Mouse (Mus musculus) limb, embryonic 13.5 days (tissue): ENCODE results near the gene Pde4d. TPM values are rescaled to one million over a fixed set of nuclear protein-coding genes. Genes with fewer than 3 reads are reported as not detected.

Experiments used
- ATAC-seq: fragments of 200-750 bp; cut with Nextera tagmentation; 2 replicates; pipeline ENCODE4 v1.8.0; 2017; ENCODE audit warnings: low read depth, moderate number of reproducible peaks, moderate TSS enrichment; ENCODE audit not compliant: low FRiP score
- H3K27ac ChIP-seq: fragments of 300-500 bp; sonication (generic); 2 replicates; pipeline ENCODE4 v1.5.1; 2015; ENCODE audit warnings: inconsistent platforms, mild to moderate bottlenecking, moderate library complexity
- H3K27me3 ChIP-seq: fragments of 300-500 bp; sonication (generic); 2 replicates; pipeline ENCODE4 v1.6.1; 2015; ENCODE audit warnings: mild to moderate bottlenecking, inconsistent platforms
- H3K36me3 ChIP-seq: fragments of 300-500 bp; sonication (generic); 2 replicates; pipeline ENCODE4 v1.6.1; 2015; ENCODE audit warnings: inconsistent platforms, mild to moderate bottlenecking, moderate library complexity
- H3K4me1 ChIP-seq: fragments of 300-500 bp; sonication (generic); 2 replicates; pipeline ENCODE4 v1.6.1; 2015; ENCODE audit warnings: inconsistent platforms
- H3K4me2 ChIP-seq: fragments of 300-500 bp; sonication (generic); replicated peaks from 2 replicates; pipeline ENCODE4 v1.6.1; 2015; ENCODE audit warnings: inconsistent platforms, mild to moderate bottlenecking, moderate library complexity
- H3K4me3 ChIP-seq: fragments of 300-500 bp; sonication (generic); 2 replicates; pipeline ENCODE4 v1.5.1; 2015; ENCODE audit warnings: moderate library complexity, mild to moderate bottlenecking, inconsistent platforms
- H3K9ac ChIP-seq: fragments of 300-500 bp; sonication (generic); 2 replicates; pipeline ENCODE4 v1.6.1; 2015; ENCODE audit warnings: mild to moderate bottlenecking, inconsistent platforms
- H3K9me3 ChIP-seq: fragments of 300-500 bp; sonication (generic); 2 replicates; pipeline ENCODE4 v1.6.1; 2016; ENCODE audit warnings: inconsistent platforms
- WGBS: fragments of 180-500 bp; shearing (Covaris S2); methylation state at CpG from one replicate; pipeline ENCODE4 v1.1.7; 2015; 5-methylcytosine and 5-hydroxymethylcytosine counted together
- polyA plus RNA-seq: library from polyadenylated mRNA; unstranded; fragments of >200 nt; fragmentation: Nextera tagmentation; extraction: Ambion mirVana; gene quantifications from 2 replicates; pipeline ENCODE4 v1.2.1, GENCODE M21; 2015

Gene Pde4d
- polyA plus RNA-seq, 1 experiment from 2014 or later = 22.3 TPM

GRCm38 (mm10) chr13:109560261-109560660 is 1110.5 kb downstream of the Pde4d start:
- Histone ChIP-seq H3K4me3 (no peak overlapping the region), H3K27me3 (no peaks in the 10 kb centered on the region), H3K9ac (no peak overlapping the region), H3K36me3 (no peaks in the 10 kb centered on the region), H3K9me3 (no peaks in the 10 kb centered on the region), H3K4me1 (no peaks in the 10 kb centered on the region), H3K27ac (no peak overlapping the region), H3K4me2 (no peak overlapping the region)
- 88% methylated on average over 4 of the region's 4 CpGs for WGBS
- no peak for ATAC-seq

- Histone ChIP-seq H3K27me3 (no peaks in the 10 kb centered on the region), H3K4me2 (no peak overlapping the region), H3K9me3 (no peaks in the 10 kb centered on the region), H3K4me3 (no peak overlapping the region), H3K9ac (no peak overlapping the region), H3K36me3 (no peaks in the 10 kb centered on the region), H3K4me1 (no peaks in the 10 kb centered on the region), H3K27ac (no peak overlapping the region)
- no peak for ATAC-seq
- WGBS = 90% methylated on average over 20 of the region's 20 CpGs
Measured at GRCm38 (mm10) chr13:109568638-109569468, 1119.1 kb downstream of the Pde4d start.

- Histone ChIP-seq H3K4me2 (no peak overlapping the region), H3K27me3 (no peaks in the 10 kb centered on the region), H3K4me3 (no peak overlapping the region), H3K9me3 (no peaks in the 10 kb centered on the region), H3K36me3 (no peaks in the 10 kb centered on the region), H3K4me1 (no peaks in the 10 kb centered on the region), H3K27ac (no peak overlapping the region), H3K9ac (no peak overlapping the region)
- no peak for ATAC-seq
- WGBS = 76% methylated on average over 5 of the region's 5 CpGs
Measured at GRCm38 (mm10) chr13:109569491-109569890, 1119.7 kb downstream of the Pde4d start.

GRCm38 (mm10) chr13:109576725-109577124 is 1127.0 kb downstream of the Pde4d start:
- Histone ChIP-seq H3K4me2 (no peak overlapping the region), H3K36me3 (no peaks in the 10 kb centered on the region), H3K9ac (no peak overlapping the region), H3K9me3 (no peaks in the 10 kb centered on the region), H3K27me3 (no peaks in the 10 kb centered on the region), H3K4me3 (no peak overlapping the region), H3K27ac (no peak overlapping the region), H3K4me1 (0 out of 2 replicates have a peak, but pooled peaks cover 5% of the 10 kb centered on the region)
- WGBS = 83% methylated on average over 1 of the region's 1 CpGs
- no peak for ATAC-seq

- H3K9me3 ChIP-seq = no peaks in the 10 kb centered on the region
- H3K9ac ChIP-seq = no peak overlapping the region
- no peak for ATAC-seq
- no peak overlapping the region for H3K4me3 ChIP-seq
- no peaks in the 10 kb centered on the region for H3K36me3 ChIP-seq
- no peaks in the 10 kb centered on the region for H3K27me3 ChIP-seq
- H3K4me1 ChIP-seq = 0 out of 2 replicates have a peak, but pooled peaks cover 5% of the 10 kb centered on the region
- 81% methylated on average over 5 of the region's 5 CpGs for WGBS
- H3K27ac ChIP-seq = no peak overlapping the region
- no peak overlapping the region for H3K4me2 ChIP-seq
Measured at GRCm38 (mm10) chr13:109577454-109577853, 1127.7 kb downstream of the Pde4d start.

GRCm38 (mm10) chr13:109577901-109578300 is 1128.2 kb downstream of the Pde4d start:
- H3K4me2 ChIP-seq = no peak overlapping the region
- no peak overlapping the region for H3K9ac ChIP-seq
- ATAC-seq = no peak
- no peak overlapping the region for H3K4me3 ChIP-seq
- 0 out of 2 replicates have a peak, but pooled peaks cover 5% of the 10 kb centered on the region for H3K4me1 ChIP-seq
- H3K9me3 ChIP-seq = no peaks in the 10 kb centered on the region
- no peaks in the 10 kb centered on the region for H3K27me3 ChIP-seq
- H3K27ac ChIP-seq = no peak overlapping the region
- H3K36me3 ChIP-seq = no peaks in the 10 kb centered on the region
- WGBS = 69% methylated on average over 4 of the region's 4 CpGs

GRCm38 (mm10) chr13:109581284-109582070 is 1131.7 kb downstream of the Pde4d start:
- ATAC-seq = no peak
- Histone ChIP-seq H3K9me3 (no peaks in the 10 kb centered on the region), H3K36me3 (no peaks in the 10 kb centered on the region), H3K4me2 (no peak overlapping the region), H3K4me1 (0 out of 2 replicates have a peak, but pooled peaks cover 5% of the 10 kb centered on the region), H3K4me3 (no peak overlapping the region), H3K9ac (no peak overlapping the region), H3K27me3 (no peaks in the 10 kb centered on the region), H3K27ac (no peak overlapping the region)
- WGBS = 63% methylated on average over 16 of the region's 16 CpGs

GRCm38 (mm10) chr13:109590048-109590447 is 1140.3 kb downstream of the Pde4d start:
- Histone ChIP-seq H3K4me1 (no peaks in the 10 kb centered on the region), H3K4me2 (no peak overlapping the region), H3K27me3 (no peaks in the 10 kb centered on the region), H3K4me3 (no peak overlapping the region), H3K27ac (no peak overlapping the region), H3K9ac (no peak overlapping the region), H3K9me3 (no peaks in the 10 kb centered on the region), H3K36me3 (no peaks in the 10 kb centered on the region)
- 80% methylated on average over 4 of the region's 4 CpGs for WGBS
- ATAC-seq = no peak

GRCm38 (mm10) chr13:109592192-109592797 is 1142.5 kb downstream of the Pde4d start:
- 77% methylated on average over 8 of the region's 8 CpGs for whole genome bisulfite sequencing
- H3K4me3 ChIP-seq = no peak overlapping the region
- no peaks in the 10 kb centered on the region for H3K4me1 ChIP-seq
- H3K4me2 ChIP-seq = no peak overlapping the region
- no peaks in the 10 kb centered on the region for H3K9me3 ChIP-seq
- no peak for ATAC-seq
- no peak overlapping the region for H3K9ac ChIP-seq
- no peak overlapping the region for H3K27ac ChIP-seq
- no peaks in the 10 kb centered on the region for H3K27me3 ChIP-seq
- no peaks in the 10 kb centered on the region for H3K36me3 ChIP-seq

- Histone ChIP-seq H3K4me3 (no peak overlapping the region), H3K27me3 (no peaks in the 10 kb centered on the region), H3K4me1 (no peaks in the 10 kb centered on the region), H3K4me2 (no peak overlapping the region), H3K9me3 (no peaks in the 10 kb centered on the region), H3K27ac (no peak overlapping the region), H3K9ac (no peak overlapping the region), H3K36me3 (no peaks in the 10 kb centered on the region)
- 70% methylated on average over 4 of the region's 4 CpGs for WGBS
- ATAC-seq = no peak
Measured at GRCm38 (mm10) chr13:109599711-109600110, 1150.0 kb downstream of the Pde4d start.

GRCm38 (mm10) chr13:109604017-109604416 is 1154.3 kb downstream of the Pde4d start:
- Histone ChIP-seq H3K27ac (no peak overlapping the region), H3K4me1 (no peaks in the 10 kb centered on the region), H3K27me3 (no peaks in the 10 kb centered on the region), H3K4me2 (no peak overlapping the region), H3K4me3 (no peak overlapping the region), H3K36me3 (no peaks in the 10 kb centered on the region), H3K9ac (no peak overlapping the region), H3K9me3 (no peaks in the 10 kb centered on the region)
- WGBS = 85% methylated on average over 2 of the region's 2 CpGs
- no peak for ATAC-seq

GRCm38 (mm10) chr13:109605140-109605539 is 1155.4 kb downstream of the Pde4d start:
- H3K4me3 ChIP-seq = no peak overlapping the region
- WGBS = 68% methylated on average over 1 of the region's 1 CpGs
- H3K27me3 ChIP-seq = no peaks in the 10 kb centered on the region
- H3K27ac ChIP-seq = no peak overlapping the region
- H3K4me1 ChIP-seq = no peaks in the 10 kb centered on the region
- ATAC-seq = no peak
- H3K9ac ChIP-seq = no peak overlapping the region
- H3K9me3 ChIP-seq = no peaks in the 10 kb centered on the region
- no peak overlapping the region for H3K4me2 ChIP-seq
- no peaks in the 10 kb centered on the region for H3K36me3 ChIP-seq
